Mouse (Mus musculus): ENCODE results near the gene Scrn3. TPM values are rescaled to one million over a fixed set of nuclear protein-coding genes. Genes with fewer than 3 reads are reported as not detected.
A peak's percentile ranks its signal among the peaks of the same experiment; 100 is the strongest.

The Scrn3 gene
- polyA plus RNA-seq, 1 experiment from 2014 or later = 10.6 TPM

DNA sequence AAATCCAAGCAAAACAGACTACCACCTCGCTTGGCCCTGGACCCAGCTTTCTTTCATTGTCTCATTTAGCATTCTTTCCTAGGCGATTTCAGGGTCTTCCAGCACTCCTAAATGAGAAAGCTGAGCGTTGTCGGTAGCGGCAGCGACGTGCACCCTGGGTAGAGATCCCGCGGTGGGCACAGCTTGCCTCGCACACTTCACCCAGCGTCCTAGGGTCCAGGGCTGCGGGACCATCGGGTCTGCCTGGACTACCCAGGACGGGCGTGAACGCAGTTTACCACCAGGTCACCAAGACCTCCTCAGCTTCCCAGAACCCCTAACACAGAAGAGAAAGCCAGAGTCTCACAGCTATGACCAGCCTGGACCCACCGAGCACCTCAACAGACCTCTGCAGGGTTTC lies 33.5 kb upstream of the Scrn3 start:
- Histone ChIP-seq H3K9ac (replicated peaks; ENCODE audit: low read depth, low read length) (no peak overlapping the region), H3K4me1 (ENCODE audit: control insufficient read depth, insufficient read depth, low read length) (0 out of 2 replicates have a peak, but pooled peaks cover 6% of the 10 kb centered on the region), H3K27ac (ENCODE audit: low read length) (no peak overlapping the region), H3K9me3 (ENCODE audit: control insufficient read depth, low read depth, low read length) (no peaks in the 10 kb centered on the region), H3K4me2 (replicated peaks; ENCODE audit: low read depth, low read length) (no peak overlapping the region), H3K4me3 (ENCODE audit: low read depth, low read length) (no peak overlapping the region; the same call in 1 of the 2 replicates), H3K36me3 (ENCODE audit: control insufficient read depth, insufficient read depth, low read length) (no peaks in the 10 kb centered on the region), H3K27me3 (ENCODE audit: control insufficient read depth, insufficient read depth, low read length) (peaks cover 38% of the 10 kb centered on the region)
- ATAC-seq (ENCODE audit: insufficient number of reproducible peaks, insufficient read depth, low FRiP score, low read depth) = no peak
- 2% methylated on average over 17 of the region's 17 CpGs for WGBS

DNA sequence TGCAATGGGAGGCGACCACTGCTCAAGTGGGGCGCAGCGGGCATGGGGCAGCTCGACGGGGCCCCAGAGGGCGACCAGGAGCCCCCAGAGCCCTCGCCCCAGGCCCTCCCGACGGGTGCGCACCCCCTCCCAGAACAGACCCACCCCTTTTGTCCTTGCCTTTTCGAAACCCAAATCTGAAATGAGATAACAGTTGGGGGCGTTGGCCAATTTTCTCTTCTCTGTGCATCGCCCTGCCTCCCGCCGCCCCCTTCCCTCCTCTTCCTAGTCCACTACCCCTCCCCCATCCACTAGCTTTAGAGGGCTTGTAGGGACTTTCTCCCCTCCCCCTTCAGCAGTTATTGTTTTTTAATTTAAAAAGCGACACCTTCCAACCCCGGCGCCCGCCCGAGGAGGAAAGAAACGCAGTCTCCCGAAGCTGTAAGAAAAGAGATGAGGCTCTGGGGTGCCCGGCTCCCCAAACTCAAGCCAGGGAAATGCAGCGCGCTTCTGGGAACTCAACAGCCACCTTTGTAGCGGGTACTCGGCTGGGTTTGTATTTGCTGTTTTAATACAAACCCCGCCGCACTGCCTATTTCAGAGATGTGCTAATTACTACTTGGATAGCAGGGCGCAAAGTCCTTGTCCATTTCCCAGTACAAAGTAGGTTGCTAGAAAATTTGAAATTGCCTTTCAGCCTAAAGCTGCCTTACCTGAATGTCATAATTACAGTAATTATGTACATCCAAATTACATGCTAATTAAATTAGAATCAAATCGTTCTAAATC lies 32.9 kb upstream of the Scrn3 start:
- under 1% methylated on average over 31 of the region's 31 CpGs for WGBS
- H3K4me3 ChIP-seq (ENCODE audit: low read depth, low read length) = no peak overlapping the region; the same call in 1 of the 2 replicates
- H3K36me3 ChIP-seq (ENCODE audit: control insufficient read depth, insufficient read depth, low read length) = no peaks in the 10 kb centered on the region
- H3K27ac ChIP-seq (ENCODE audit: low read length) = no peak overlapping the region
- peaks cover 35% of the 10 kb centered on the region for H3K27me3 ChIP-seq (ENCODE audit: control insufficient read depth, insufficient read depth, low read length)
- no peaks in the 10 kb centered on the region for H3K9me3 ChIP-seq (ENCODE audit: control insufficient read depth, low read depth, low read length)
- H3K4me2 ChIP-seq (replicated peaks; ENCODE audit: low read depth, low read length) = no peak overlapping the region
- H3K4me1 ChIP-seq (ENCODE audit: control insufficient read depth, insufficient read depth, low read length) = 0 out of 2 replicates have a peak, but pooled peaks cover 3% of the 10 kb centered on the region
- H3K9ac ChIP-seq (replicated peaks; ENCODE audit: low read depth, low read length) = no peak overlapping the region
- ATAC-seq (ENCODE audit: insufficient number of reproducible peaks, insufficient read depth, low FRiP score, low read depth) = no peak

GRCm38 (mm10) chr2:73280356-73281047 lies 31.9 kb upstream of the Scrn3 start:
- H3K9ac ChIP-seq (replicated peaks; ENCODE audit: low read depth, low read length) = no peak overlapping the region

DNA sequence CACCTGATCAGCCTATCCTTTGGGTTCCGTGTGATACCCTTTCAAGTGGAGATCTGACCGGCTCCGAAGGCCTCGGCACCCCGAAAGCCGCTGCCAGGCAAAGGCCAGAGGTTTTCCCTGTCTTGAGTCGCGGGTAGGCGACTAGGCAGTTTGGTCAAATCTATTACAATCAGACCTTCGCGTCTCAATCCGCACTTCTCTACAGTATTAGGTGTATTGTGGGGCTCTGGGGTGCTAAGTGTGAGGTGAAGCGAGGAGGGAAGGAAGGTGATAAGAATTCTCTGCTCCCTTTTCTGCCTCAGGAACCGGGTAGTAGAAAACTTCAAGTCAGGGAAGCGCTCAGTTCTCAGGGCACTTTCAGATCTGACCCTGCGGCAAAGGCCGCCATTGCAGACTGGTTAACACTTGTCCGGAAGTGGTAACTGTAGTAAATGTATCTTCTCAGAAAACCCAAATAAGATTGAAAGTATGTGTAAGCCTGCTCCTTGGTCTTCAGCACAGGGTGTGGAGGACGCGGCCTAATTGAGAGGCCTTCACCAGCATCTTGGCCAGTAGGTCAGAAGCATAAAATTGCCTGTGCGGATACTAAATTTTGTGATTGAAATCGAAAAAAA lies 31.2 kb upstream of the Scrn3 start:
- Histone ChIP-seq H3K9ac (replicated peaks; ENCODE audit: low read depth, low read length) (no peak overlapping the region), H3K27me3 (ENCODE audit: control insufficient read depth, insufficient read depth, low read length) (peaks cover 31% of the 10 kb centered on the region), H3K4me3 (ENCODE audit: low read depth, low read length) (no peak overlapping the region), H3K9me3 (ENCODE audit: control insufficient read depth, low read depth, low read length) (no peaks in the 10 kb centered on the region), H3K4me2 (replicated peaks; ENCODE audit: low read depth, low read length) (no peak overlapping the region), H3K36me3 (ENCODE audit: control insufficient read depth, insufficient read depth, low read length) (no peaks in the 10 kb centered on the region), H3K27ac (ENCODE audit: low read length) (no peak overlapping the region), H3K4me1 (ENCODE audit: control insufficient read depth, insufficient read depth, low read length) (0 out of 2 replicates have a peak, but pooled peaks cover 3% of the 10 kb centered on the region)
- 14% methylated on average over 22 of the region's 22 CpGs for WGBS
- no peak for ATAC-seq (ENCODE audit: insufficient number of reproducible peaks, insufficient read depth, low FRiP score, low read depth)

More at GRCm38 (mm10) chr2:73280356-73281047, 31.9 kb upstream of the Scrn3 start:
- Histone ChIP-seq H3K4me2 (replicated peaks; ENCODE audit: low read depth, low read length) (no peak overlapping the region), H3K27ac (ENCODE audit: low read length) (no peak overlapping the region), H3K9me3 (ENCODE audit: control insufficient read depth, low read depth, low read length) (no peaks in the 10 kb centered on the region), H3K4me3 (ENCODE audit: low read depth, low read length) (peak overlapping the region; percentile 8; the same call in 1 of the 2 replicates), H3K4me1 (ENCODE audit: control insufficient read depth, insufficient read depth, low read length) (0 out of 2 replicates have a peak, but pooled peaks cover 3% of the 10 kb centered on the region), H3K27me3 (ENCODE audit: control insufficient read depth, insufficient read depth, low read length) (peaks cover 31% of the 10 kb centered on the region), H3K36me3 (ENCODE audit: control insufficient read depth, insufficient read depth, low read length) (no peaks in the 10 kb centered on the region)
- no peak for ATAC-seq (ENCODE audit: insufficient number of reproducible peaks, insufficient read depth, low FRiP score, low read depth)
- WGBS = 2% methylated on average over 33 of the region's 33 CpGs

- no peak overlapping the region for H3K9ac ChIP-seq (replicated peaks; ENCODE audit: low read depth, low read length)
- WGBS = 11% methylated on average over 7 of the region's 7 CpGs
- H3K4me2 ChIP-seq (replicated peaks; ENCODE audit: low read depth, low read length) = no peak overlapping the region
- 0 out of 2 replicates have a peak, but pooled peaks cover 3% of the 10 kb centered on the region for H3K4me1 ChIP-seq (ENCODE audit: control insufficient read depth, insufficient read depth, low read length)
- H3K36me3 ChIP-seq (ENCODE audit: control insufficient read depth, insufficient read depth, low read length) = no peaks in the 10 kb centered on the region
- no peak for ATAC-seq (ENCODE audit: insufficient number of reproducible peaks, insufficient read depth, low FRiP score, low read depth)
- H3K27ac ChIP-seq (ENCODE audit: low read length) = no peak overlapping the region
- H3K4me3 ChIP-seq (ENCODE audit: low read depth, low read length) = no peak overlapping the region
- H3K27me3 ChIP-seq (ENCODE audit: control insufficient read depth, insufficient read depth, low read length) = peaks cover 31% of the 10 kb centered on the region
- no peaks in the 10 kb centered on the region for H3K9me3 ChIP-seq (ENCODE audit: control insufficient read depth, low read depth, low read length)
Observed at GRCm38 (mm10) chr2:73281707-73282106, 30.7 kb upstream of the Scrn3 start.

GRCm38 (mm10) chr2:73285630-73286029 lies 26.8 kb upstream of the Scrn3 start:
- no peak overlapping the region for H3K4me3 ChIP-seq (ENCODE audit: low read depth, low read length)
- H3K27ac ChIP-seq (ENCODE audit: low read length) = no peak overlapping the region
- H3K27me3 ChIP-seq (ENCODE audit: control insufficient read depth, insufficient read depth, low read length) = peaks cover 16% of the 10 kb centered on the region
- 6% methylated on average over 2 of the region's 2 CpGs for WGBS
- H3K4me1 ChIP-seq (ENCODE audit: control insufficient read depth, insufficient read depth, low read length) = no peaks in the 10 kb centered on the region
- H3K9ac ChIP-seq (replicated peaks; ENCODE audit: low read depth, low read length) = no peak overlapping the region
- H3K36me3 ChIP-seq (ENCODE audit: control insufficient read depth, insufficient read depth, low read length) = peaks cover 9% of the 10 kb centered on the region; the same call in 1 of the 2 replicates
- no peak for ATAC-seq (ENCODE audit: insufficient number of reproducible peaks, insufficient read depth, low FRiP score, low read depth)
- no peak overlapping the region for H3K4me2 ChIP-seq (replicated peaks; ENCODE audit: low read depth, low read length)
- H3K9me3 ChIP-seq (ENCODE audit: control insufficient read depth, low read depth, low read length) = no peaks in the 10 kb centered on the region

DNA sequence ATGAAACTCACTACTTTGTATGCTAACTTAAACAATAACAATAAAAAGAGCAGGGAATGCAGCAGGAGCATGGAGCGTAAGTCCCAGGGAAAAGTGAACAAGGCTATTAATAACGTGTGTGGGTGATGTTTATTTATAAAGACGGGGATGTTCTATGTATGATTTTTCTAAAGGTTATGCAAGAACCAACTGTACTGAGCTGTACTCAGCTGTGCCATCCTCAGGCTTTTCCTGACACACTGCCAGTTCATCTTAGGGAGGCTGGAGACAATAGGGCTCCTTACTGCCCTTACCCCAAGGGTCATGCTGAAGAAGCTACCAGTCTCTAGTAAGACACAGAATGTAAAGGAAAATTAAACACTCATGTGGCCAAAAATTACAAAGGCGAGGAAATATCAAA lies 21.3 kb upstream of the Scrn3 start:
- Histone ChIP-seq H3K36me3 (ENCODE audit: control insufficient read depth, insufficient read depth, low read length) (peaks cover 28% of the 10 kb centered on the region; the same call in 1 of the 2 replicates), H3K9ac (replicated peaks; ENCODE audit: low read depth, low read length) (no peak overlapping the region), H3K9me3 (ENCODE audit: control insufficient read depth, low read depth, low read length) (no peaks in the 10 kb centered on the region), H3K4me1 (ENCODE audit: control insufficient read depth, insufficient read depth, low read length) (no peaks in the 10 kb centered on the region), H3K27me3 (ENCODE audit: control insufficient read depth, insufficient read depth, low read length) (no peaks in the 10 kb centered on the region), H3K4me3 (ENCODE audit: low read depth, low read length) (no peak overlapping the region), H3K4me2 (replicated peaks; ENCODE audit: low read depth, low read length) (no peak overlapping the region), H3K27ac (ENCODE audit: low read length) (no peak overlapping the region)
- WGBS = 80% methylated on average over 4 of the region's 4 CpGs
- ATAC-seq (ENCODE audit: insufficient number of reproducible peaks, insufficient read depth, low FRiP score, low read depth) = no peak

DNA sequence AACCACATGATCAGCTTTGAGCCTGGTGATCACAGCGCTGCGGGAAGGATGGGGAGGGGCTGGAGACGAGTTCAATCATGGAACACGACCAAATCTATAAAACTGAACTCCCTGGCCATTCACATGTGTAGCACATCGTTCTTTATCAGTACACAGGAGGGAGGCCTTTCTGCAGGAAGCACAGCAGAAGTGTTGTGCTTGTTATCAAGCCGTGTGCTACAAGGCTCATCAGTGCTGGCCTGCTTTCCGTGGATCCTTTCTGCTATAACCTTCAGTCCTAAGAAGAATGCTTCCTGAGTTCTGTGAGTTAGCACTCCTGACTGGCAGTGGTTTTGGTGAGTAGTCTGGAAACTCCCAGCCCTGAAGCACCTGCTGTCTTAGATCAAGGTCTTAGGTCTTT lies 17.4 kb upstream of the Scrn3 start:
- Histone ChIP-seq H3K27ac (ENCODE audit: low read length) (no peak overlapping the region), H3K9ac (replicated peaks; ENCODE audit: low read depth, low read length) (no peak overlapping the region), H3K36me3 (ENCODE audit: control insufficient read depth, insufficient read depth, low read length) (peaks cover 27% of the 10 kb centered on the region; the same call in 1 of the 2 replicates), H3K4me2 (replicated peaks; ENCODE audit: low read depth, low read length) (no peak overlapping the region), H3K4me3 (ENCODE audit: low read depth, low read length) (no peak overlapping the region), H3K27me3 (ENCODE audit: control insufficient read depth, insufficient read depth, low read length) (no peaks in the 10 kb centered on the region), H3K9me3 (ENCODE audit: control insufficient read depth, low read depth, low read length) (no peaks in the 10 kb centered on the region), H3K4me1 (ENCODE audit: control insufficient read depth, insufficient read depth, low read length) (no peaks in the 10 kb centered on the region)
- WGBS = 83% methylated on average over 7 of the region's 7 CpGs
- ATAC-seq (ENCODE audit: insufficient number of reproducible peaks, insufficient read depth, low FRiP score, low read depth) = no peak
